8 mouse cellular contexts compared by ENCODE assay signal in genomic region chr19:40832361-40832760, GRCm38 (mm10). TPM values are rescaled to one million over a fixed set of nuclear protein-coding genes. Genes with fewer than 3 reads are reported as not detected.
DNase-seq lines count a peak whose midpoint lies in the region; ATAC-seq lines count a peak whose summit lies in the region.

No protein-coding gene starts in this region.

- peaks cover 6 to 8% of the 10 kb centered on the region in 2 experiments for H3K4me1 ChIP-seq in heart, embryonic 14.5 days (ENCODE audit: control insufficient read depth in 2 of 2, insufficient read depth in 2 of 2, low read length in 2 of 2)
- peaks cover 2% of the 10 kb centered on the region; the same call in 1 of the 2 replicates for H3K4me1 ChIP-seq in brown adipose tissue, adult 24 weeks (ENCODE audit: control insufficient read depth, insufficient read depth, insufficient read length, low read length)
- peaks cover 13% of the 10 kb centered on the region; the same call in 1 of the 2 replicates for H3K4me1 ChIP-seq in intestine, embryonic 15.5 days (replicated peaks)
- peaks cover 48% of the 10 kb centered on the region for H3K4me1 ChIP-seq in midbrain, embryonic 13.5 days (replicated peaks)

- no peaks in the 10 kb centered on the region for H3K9me3 ChIP-seq in heart, embryonic 14.5 days (ENCODE audit: control insufficient read depth, low read length)
- no peaks in the 10 kb centered on the region for H3K9me3 ChIP-seq in intestine, embryonic 15.5 days
- no peaks in the 10 kb centered on the region for H3K9me3 ChIP-seq in midbrain, embryonic 13.5 days

- no peaks in the 10 kb centered on the region for H3K27me3 ChIP-seq in heart, embryonic 14.5 days (ENCODE audit: control insufficient read depth, insufficient read depth, low read length)
- H3K27me3 ChIP-seq in intestine, embryonic 15.5 days (replicated peaks): no peaks in the 10 kb centered on the region
- no peaks in the 10 kb centered on the region for H3K27me3 ChIP-seq in midbrain, embryonic 13.5 days

- no peak for ATAC-seq in heart, embryonic 14.5 days (ENCODE audit: insufficient number of reproducible peaks, insufficient read depth, low FRiP score, low read depth)
- ATAC-seq in intestine, embryonic 15.5 days: no peak
- no peak for ATAC-seq in midbrain, embryonic 13.5 days
- no peak for ATAC-seq in frontal cortex, adult (ENCODE audit: low TSS enrichment)

- WGBS in heart, embryonic 14.5 days: 30% methylated on average over 5 of the region's 5 CpGs
- WGBS in intestine, embryonic 15.5 days: 20% methylated on average over 5 of the region's 5 CpGs
- 40% methylated on average over 5 of the region's 5 CpGs for WGBS in midbrain, embryonic 13.5 days

- peak overlapping the region; percentile 75 to 91 for H3K4me3 ChIP-seq in heart, embryonic 14.5 days (ENCODE audit: control insufficient read depth in 1 of 2, insufficient read depth in 1 of 2, low read depth in 1 of 2, low read length in 2 of 2)
- H3K4me3 ChIP-seq in brown adipose tissue, adult 24 weeks (ENCODE audit: insufficient read depth, low read depth, low read length): peak overlapping the region; percentile 95
- peak overlapping the region; percentile 92 for H3K4me3 ChIP-seq in intestine, embryonic 15.5 days (replicated peaks)
- H3K4me3 ChIP-seq in midbrain, embryonic 13.5 days (replicated peaks): peak overlapping the region; percentile 66

- 0 out of 4 replicates have a peak overlapping the region, but pooled peaks of 1 of the 2 experiments have one; percentile 84 for H3K27ac ChIP-seq in heart, embryonic 14.5 days (replicated peaks in 1 of 2; ENCODE audit: control insufficient read depth in 1 of 2, insufficient read depth in 1 of 2, low read depth in 2 of 2, low read length in 2 of 2)
- H3K27ac ChIP-seq in brown adipose tissue, adult 24 weeks (replicated peaks; ENCODE audit: low read depth, low read length): no peak overlapping the region
- H3K27ac ChIP-seq in intestine, embryonic 15.5 days: no peak overlapping the region
- no peak overlapping the region for H3K27ac ChIP-seq in midbrain, embryonic 13.5 days

- no peak for DNase-seq in heart, adult 11 months
- no peak for DNase-seq in layer of hippocampus, adult 9-10 months (ENCODE audit: low spot score)
- DNase-seq in kidney, adult 11 months: no peak

- H3K36me3 ChIP-seq in heart, embryonic 14.5 days (ENCODE audit: control insufficient read depth, insufficient read depth, low read length): peaks cover 10% of the 10 kb centered on the region
- H3K36me3 ChIP-seq in intestine, embryonic 15.5 days: 0 out of 2 replicates have a peak, but pooled peaks cover 7% of the 10 kb centered on the region
- H3K36me3 ChIP-seq in midbrain, embryonic 13.5 days: peaks cover 9% of the 10 kb centered on the region

- peak overlapping the region; percentile 96 for H3K9ac ChIP-seq in heart, embryonic 14.5 days (ENCODE audit: low read length)
- peak overlapping the region; percentile 94 for H3K9ac ChIP-seq in intestine, embryonic 15.5 days
- H3K9ac ChIP-seq in midbrain, embryonic 13.5 days (replicated peaks): peak overlapping the region; percentile 97

- H3K4me2 ChIP-seq in heart, embryonic 14.5 days (ENCODE audit: low read length): peak overlapping the region; percentile 85
- H3K4me2 ChIP-seq in intestine, embryonic 15.5 days (replicated peaks): peak overlapping the region; percentile 69
- H3K4me2 ChIP-seq in midbrain, embryonic 13.5 days (replicated peaks): peak overlapping the region; percentile 79

RNA-seq across cellular contexts. Expression of gene Ccnj, which starts 1.3 kb away (rescaled TPM):
- polyA plus RNA-seq in heart, embryonic 14.5 days (2014; fragmentation: Nextera tagmentation; extraction: Ambion mirVana): 5.4 and 5.7 TPM in 2 replicates
- polyA plus RNA-seq in brown adipose tissue, adult 24 weeks (2012; ENCODE audit: insufficient read depth, insufficient read length, missing spikeins): 2.1 and 2.8 TPM in 2 replicates
- polyA plus RNA-seq in intestine, embryonic 15.5 days (2015; fragmentation: Nextera tagmentation; extraction: Ambion mirVana): 9.1 and 9.8 TPM in 2 replicates
- 27.8 and 30.0 TPM in 2 replicates for polyA plus RNA-seq in midbrain, embryonic 13.5 days (2015; fragmentation: Nextera tagmentation; extraction: Ambion mirVana)
